Mouse (Mus musculus) testis, postnatal 10 days (tissue): ENCODE results near the gene Psenen.
A peak's percentile ranks its signal among the peaks of the same experiment; 100 is the strongest.

Experiments used
- DNase-seq: peaks from one replicate; pipeline ENCODE4 v3.0.0; 2021; ENCODE audit warnings: low spot score

Psenen gene

GRCm38 (mm10) chr7:30553810-30554584 is 9.4 kb downstream of the Psenen start:
- no peak for DNase-seq

- no peak for DNase-seq
Measured at GRCm38 (mm10) chr7:30553021-30553589, 10.3 kb downstream of the Psenen start.

GRCm38 (mm10) chr7:30552102-30553020 is 11.1 kb downstream of the Psenen start, which contains the start of the genes Hspb6 and Proser3:
Gene Hspb6 (plus strand): TSS chr7:30552178.
Gene Proser3 (minus strand): TSS chr7:30552299.
- DNase-seq = peak; percentile 98

GRCm38 (mm10) chr7:30551445-30552101 is 11.9 kb downstream of the Psenen start:
- DNase-seq = no peak

DNA sequence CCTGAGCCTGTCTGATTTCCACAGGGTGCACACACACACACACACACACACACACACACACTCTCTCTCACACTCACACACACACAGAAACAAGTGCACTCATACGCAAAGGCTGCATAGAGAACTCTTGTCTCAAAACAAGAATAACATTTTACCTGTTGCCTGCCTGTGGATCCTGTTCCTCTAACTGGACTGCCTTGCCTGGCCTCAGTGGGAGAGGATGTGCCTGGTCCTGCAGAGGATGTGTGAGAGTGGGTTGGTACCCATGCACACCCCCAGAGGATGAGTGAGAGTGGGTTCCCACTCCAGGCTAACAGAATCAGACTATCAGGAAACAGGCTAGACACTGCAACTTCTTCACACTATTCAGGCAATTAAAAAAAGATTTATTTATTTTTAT is 12.8 kb downstream of the Psenen start:
- DNase-seq = no peak

DNA sequence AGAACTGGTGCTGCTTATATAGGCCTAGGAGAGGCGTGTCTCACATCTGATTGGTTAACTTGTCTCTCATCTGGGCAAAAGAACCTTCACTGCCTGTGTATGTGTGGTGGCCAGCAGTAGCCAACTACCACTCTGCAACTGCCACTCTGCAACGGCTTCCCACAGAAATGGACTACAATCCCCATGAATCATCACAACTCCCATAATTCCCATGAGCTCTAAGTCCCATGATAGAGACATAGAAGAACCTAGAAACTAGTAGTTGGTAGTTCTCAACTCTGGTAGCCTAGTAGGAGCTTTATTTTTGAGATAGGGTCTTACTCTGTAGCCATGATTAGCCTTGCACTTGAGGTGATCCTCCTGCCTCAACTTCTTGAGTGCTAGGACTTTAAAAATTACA is 13.5 kb downstream of the Psenen start:
- DNase-seq = no peak

DNA sequence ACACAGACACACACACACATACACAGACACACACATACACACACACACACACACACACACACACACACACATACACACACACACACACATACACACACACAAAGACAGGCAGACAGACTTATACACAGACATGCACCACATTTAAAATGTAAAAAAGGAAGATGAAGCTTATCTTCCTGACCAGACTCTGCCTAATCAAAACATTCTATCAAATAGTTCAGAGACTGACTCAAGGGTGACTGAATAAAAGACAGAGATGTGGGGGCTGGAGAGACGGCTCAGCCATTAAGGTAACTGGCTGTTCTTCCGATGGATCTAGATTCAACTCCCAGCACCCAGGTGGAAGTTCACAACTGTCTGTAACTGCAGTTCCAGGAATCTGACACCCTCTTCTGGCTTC is 19.1 kb downstream of the Psenen start:
- no peak for DNase-seq

DNA sequence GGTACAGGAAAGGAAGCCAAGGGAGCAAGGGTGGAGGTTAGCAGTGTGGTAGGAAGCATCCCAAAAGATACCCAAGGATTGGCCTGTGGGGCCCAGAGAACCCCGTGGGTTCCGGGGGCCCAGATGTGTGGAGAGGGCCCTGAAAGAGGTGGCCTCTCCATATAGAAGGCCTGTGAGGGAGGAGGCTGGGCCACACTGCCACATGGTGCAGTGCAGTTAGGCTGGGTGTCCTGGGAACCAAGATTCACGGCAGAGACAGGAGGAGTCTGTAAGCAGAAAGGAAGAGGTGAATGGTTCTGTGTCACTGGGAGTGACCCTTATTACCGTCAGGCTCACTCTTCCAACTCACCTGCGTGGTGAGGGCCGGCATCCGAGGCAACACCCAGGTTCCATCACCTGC is 22.9 kb downstream of the Psenen start:
- DNase-seq = peak; percentile 34

GRCm38 (mm10) chr7:30534633-30535577 is 28.5 kb downstream of the Psenen start, which contains the start of gene Arhgap33:
Gene Arhgap33 (minus strand): TSS chr7:30535060.
- peak; percentile 97 for DNase-seq

GRCm38 (mm10) chr7:30533941-30534632 is 29.3 kb downstream of the Psenen start:
- peak; percentile 37 for DNase-seq

DNA sequence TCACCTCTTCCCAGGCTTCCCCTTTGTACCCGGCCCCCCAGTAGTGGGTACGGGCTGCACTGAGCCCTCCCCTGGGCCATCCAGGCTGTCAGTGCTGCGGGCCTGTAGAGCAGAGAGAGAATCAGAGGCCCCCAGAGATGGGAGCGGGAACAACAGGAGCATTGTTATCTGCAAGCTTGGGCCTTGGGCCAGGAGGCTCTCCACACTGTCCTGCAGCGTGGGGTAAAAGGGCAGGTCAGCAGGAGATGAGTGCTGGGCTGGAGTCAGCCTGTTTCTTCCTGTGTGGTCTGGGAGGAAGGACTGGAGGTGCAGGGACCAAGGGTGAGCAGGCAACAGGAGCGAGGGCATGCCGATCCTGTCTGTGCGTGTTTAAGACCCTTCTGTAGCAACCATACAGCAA is 30.5 kb downstream of the Psenen start:
- peak; percentile 88 for DNase-seq

- peak; percentile 34 for DNase-seq
Measured at GRCm38 (mm10) chr7:30531291-30531815, 32.1 kb downstream of the Psenen start.

GRCm38 (mm10) chr7:30526981-30527380 is 36.4 kb downstream of the Psenen start:
- DNase-seq = no peak

DNA sequence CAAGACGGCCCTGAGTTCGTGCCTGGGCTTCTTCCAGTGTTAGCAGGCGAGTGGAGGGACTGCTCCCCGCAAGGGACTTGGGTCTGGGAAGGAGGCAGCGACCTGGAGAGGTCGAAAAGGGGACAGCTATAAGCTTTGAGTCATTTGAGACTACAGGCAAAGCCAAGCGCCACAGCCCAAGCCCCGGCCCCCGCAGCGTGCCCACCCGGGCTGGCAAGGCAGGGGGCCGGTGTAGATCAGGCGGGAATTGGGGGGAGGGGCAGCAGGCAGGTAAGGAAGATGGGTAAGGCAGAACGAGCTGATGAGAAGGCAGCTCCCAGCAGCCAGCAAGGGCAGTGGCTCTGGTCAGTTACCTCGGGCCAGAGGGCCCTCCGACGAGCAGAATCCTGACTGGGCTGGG is 37.0 kb downstream of the Psenen start:
- DNase-seq = peak; percentile 53

GRCm38 (mm10) chr7:30525954-30526353 is 37.5 kb downstream of the Psenen start:
- DNase-seq = no peak

- no peak for DNase-seq
Measured at GRCm38 (mm10) chr7:30524487-30524886, 38.9 kb downstream of the Psenen start.

GRCm38 (mm10) chr7:30522871-30523270 is 40.6 kb downstream of the Psenen start:
- peak; percentile 41 for DNase-seq

DNA sequence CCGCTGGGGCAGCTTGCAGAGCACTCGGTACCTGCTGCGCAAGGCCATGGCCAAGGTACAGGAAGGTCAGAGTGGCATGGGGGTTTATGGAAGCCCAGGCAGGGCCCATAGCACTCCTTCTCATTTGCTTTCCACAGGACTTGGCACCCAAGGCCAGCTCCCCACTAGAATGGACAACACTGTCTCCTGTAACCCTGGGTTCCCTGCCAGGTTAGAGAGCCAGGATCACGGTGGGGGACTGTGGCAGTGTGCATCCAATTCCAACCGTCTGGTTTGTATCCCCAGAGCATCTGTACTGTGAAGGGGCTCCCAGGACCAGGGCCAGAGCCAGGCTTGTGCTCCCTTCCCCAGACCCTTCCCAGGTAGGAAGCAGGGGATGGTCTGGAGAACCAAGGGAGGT is 42.6 kb downstream of the Psenen start:
- DNase-seq = peak; percentile 42

GRCm38 (mm10) chr7:30520396-30520795 is 43.0 kb downstream of the Psenen start:
- peak; percentile 63 for DNase-seq

- no peak for DNase-seq
Measured at GRCm38 (mm10) chr7:30518325-30518724, 45.1 kb downstream of the Psenen start.
